Mouse (Mus musculus): ENCODE data around the gene Tesc. TPM values are rescaled to one million over a fixed set of nuclear protein-coding genes. Genes with fewer than 3 reads are reported as not detected.
A peak's percentile ranks its signal among the peaks of the same experiment; 100 is the strongest.

The Tesc gene
- polyA plus RNA-seq (2015; fragmentation: Nextera tagmentation; extraction: Ambion mirVana), result 3.3 and 4.7 TPM in 2 replicates

DNA sequence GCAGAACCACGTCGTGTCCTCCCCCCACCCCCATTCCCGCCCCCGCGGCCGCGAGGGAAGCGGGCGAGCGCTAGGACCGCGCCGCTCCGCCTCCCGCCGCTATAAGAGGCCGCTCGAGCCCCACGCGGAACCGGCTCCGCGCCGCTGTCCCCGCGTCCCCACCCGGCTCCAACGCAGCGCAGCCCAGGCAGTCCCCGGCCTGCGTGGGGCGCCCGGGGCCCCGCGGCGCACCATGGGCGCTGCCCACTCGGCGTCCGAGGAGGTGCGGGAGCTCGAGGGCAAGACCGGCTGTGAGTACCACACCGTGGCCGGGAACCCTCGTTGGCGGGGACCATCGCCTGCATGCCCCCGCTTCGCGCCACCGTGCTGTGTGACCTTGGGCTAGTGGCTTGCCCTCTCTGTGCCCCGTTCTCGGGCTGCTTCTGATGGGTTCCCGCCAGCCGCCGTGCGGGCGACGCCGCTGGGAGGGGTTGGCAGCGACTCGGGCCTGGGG lies at the start of gene Tesc:
Gene Tesc, plus strand, starts transcription at position 46 of the 493 bp plus-strand sequence.
- Histone ChIP-seq H3K4me1 (replicated peaks) (peaks cover 30% of the 10 kb centered on the region), H3K4me3 (replicated peaks) (peak within 1 kb of the TSS; percentile 64), H3K36me3 (no peaks in the 10 kb centered on the region), H3K4me2 (replicated peaks) (peak within 1 kb of the TSS; percentile 100), H3K27me3 (replicated peaks) (peaks cover 44% of the 10 kb centered on the region), H3K27ac (no peak within 1 kb of the TSS), H3K9ac (peak within 1 kb of the TSS; percentile 45), H3K9me3 (no peaks in the 10 kb centered on the region)
- WGBS, result under 1% methylated on average over 61 of the region's 63 CpGs
- no peak for ATAC-seq

- no peak for ATAC-seq
- WGBS, result 48% methylated on average over 17 of the region's 17 CpGs
These were observed 49.3 kb upstream of the Tesc start for GRCm38 (mm10) chr5:117978159-117978697.

DNA sequence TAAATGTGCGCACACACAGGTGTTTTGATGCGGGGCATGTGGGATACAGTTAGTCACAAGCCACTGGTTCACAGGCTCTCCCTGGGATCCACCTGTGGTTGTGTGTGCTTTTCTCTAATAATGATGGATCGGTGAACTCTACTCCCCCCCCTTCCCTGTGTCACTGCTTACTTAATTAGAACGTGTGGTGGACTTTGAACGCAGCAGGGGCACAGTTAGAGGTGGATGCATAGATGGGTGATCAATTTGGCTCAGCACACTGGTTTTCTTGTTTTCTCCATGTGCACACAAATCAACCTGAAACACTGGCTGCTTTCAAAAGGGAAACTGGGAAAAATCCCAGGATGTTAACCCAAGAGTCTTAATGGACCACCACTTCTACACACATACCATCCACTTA lies 48.5 kb upstream of the Tesc start:
- Histone ChIP-seq H3K36me3 (peaks cover 6% of the 10 kb centered on the region), H3K4me2 (replicated peaks) (0 out of 2 replicates have a peak overlapping the region, but pooled peaks have one; percentile 83), H3K27ac (no peak overlapping the region), H3K9ac (no peak overlapping the region), H3K4me3 (replicated peaks) (no peak overlapping the region), H3K9me3 (no peaks in the 10 kb centered on the region), H3K4me1 (replicated peaks) (peaks cover 30% of the 10 kb centered on the region), H3K27me3 (replicated peaks) (no peaks in the 10 kb centered on the region)
- WGBS, result 68% methylated on average over 5 of the region's 5 CpGs
- no peak for ATAC-seq

More at GRCm38 (mm10) chr5:117978159-117978697, 49.3 kb upstream of the Tesc start:
- peak overlapping the region; percentile 94; the same call in 1 of the 2 replicates for H3K9ac ChIP-seq
- peaks cover 30% of the 10 kb centered on the region for H3K4me1 ChIP-seq (replicated peaks)
- H3K9me3 ChIP-seq, result no peaks in the 10 kb centered on the region
- H3K4me3 ChIP-seq (replicated peaks), result peak overlapping the region; percentile 100
- no peak overlapping the region for H3K27ac ChIP-seq
- peaks cover 6% of the 10 kb centered on the region; the same call in 1 of the 2 replicates for H3K36me3 ChIP-seq
- peak overlapping the region; percentile 83 for H3K4me2 ChIP-seq (replicated peaks)
- no peaks in the 10 kb centered on the region for H3K27me3 ChIP-seq (replicated peaks)

- no peak overlapping the region for H3K27ac ChIP-seq
- no peaks in the 10 kb centered on the region for H3K9me3 ChIP-seq
- H3K4me2 ChIP-seq (replicated peaks), result no peak overlapping the region
- no peaks in the 10 kb centered on the region for H3K27me3 ChIP-seq (replicated peaks)
- H3K4me3 ChIP-seq (replicated peaks), result no peak overlapping the region
- no peak overlapping the region for H3K9ac ChIP-seq
- H3K36me3 ChIP-seq, result peaks cover 8% of the 10 kb centered on the region
- H3K4me1 ChIP-seq (replicated peaks), result peaks cover 30% of the 10 kb centered on the region
- WGBS, result 72% methylated on average over 8 of the region's 8 CpGs
- no peak for ATAC-seq
These were observed 46.6 kb upstream of the Tesc start for GRCm38 (mm10) chr5:117980921-117981320.

DNA sequence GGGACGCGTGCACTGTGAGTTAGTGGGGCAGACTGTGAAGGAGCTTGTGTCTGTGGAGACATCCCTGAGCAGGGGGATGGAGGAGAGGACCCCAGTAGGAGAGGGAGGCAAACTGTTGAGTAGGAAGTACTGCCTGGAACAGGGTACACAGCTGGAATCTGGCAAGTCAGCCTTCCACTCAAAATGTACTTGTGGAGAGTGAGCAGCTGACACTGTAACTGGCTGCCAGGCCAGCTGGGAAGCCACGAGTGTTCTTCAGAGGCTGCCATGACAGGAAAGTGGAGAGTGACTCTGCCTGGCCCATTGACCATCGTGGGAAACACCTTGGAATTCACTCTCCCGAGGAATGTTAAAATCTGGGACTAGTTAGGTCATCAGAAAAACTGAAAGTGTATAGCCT lies 45.6 kb upstream of the Tesc start:
- no peak overlapping the region for H3K9ac ChIP-seq
- 77% methylated on average over 5 of the region's 5 CpGs for WGBS
- H3K4me2 ChIP-seq (replicated peaks), result no peak overlapping the region
- ATAC-seq, result no peak
- H3K9me3 ChIP-seq, result no peaks in the 10 kb centered on the region
- H3K4me1 ChIP-seq (replicated peaks), result peaks cover 27% of the 10 kb centered on the region
- H3K36me3 ChIP-seq, result peaks cover 18% of the 10 kb centered on the region
- no peak overlapping the region for H3K4me3 ChIP-seq (replicated peaks)
- no peak overlapping the region for H3K27ac ChIP-seq
- no peaks in the 10 kb centered on the region for H3K27me3 ChIP-seq (replicated peaks)

DNA sequence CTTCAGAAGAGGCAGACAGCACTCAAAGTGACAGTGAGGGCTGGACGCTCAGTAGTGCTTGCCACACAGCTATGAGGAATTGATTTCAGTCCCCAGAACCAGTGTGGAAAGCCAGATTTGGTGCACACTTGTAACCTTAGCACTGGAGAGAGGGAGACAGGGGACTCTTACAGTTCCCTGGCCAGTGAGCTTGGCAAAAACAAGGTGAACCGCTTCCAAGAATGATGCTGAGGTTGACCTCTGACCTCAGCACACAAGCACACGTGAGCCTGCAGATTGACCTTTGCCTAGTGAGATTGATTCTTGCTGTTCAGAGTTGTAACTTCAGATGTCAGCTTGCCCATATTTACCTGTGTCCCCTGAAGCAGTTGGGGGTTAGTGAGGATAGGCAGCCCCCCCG lies 41.2 kb upstream of the Tesc start:
- H3K4me3 ChIP-seq (replicated peaks), result no peak overlapping the region
- no peaks in the 10 kb centered on the region for H3K4me1 ChIP-seq (replicated peaks)
- no peak overlapping the region for H3K27ac ChIP-seq
- WGBS, result 48% methylated on average over 4 of the region's 4 CpGs
- H3K9ac ChIP-seq, result no peak overlapping the region
- no peak for ATAC-seq
- peaks cover 41% of the 10 kb centered on the region for H3K36me3 ChIP-seq
- no peaks in the 10 kb centered on the region for H3K9me3 ChIP-seq
- H3K27me3 ChIP-seq (replicated peaks), result no peaks in the 10 kb centered on the region
- no peak overlapping the region for H3K4me2 ChIP-seq (replicated peaks)

DNA sequence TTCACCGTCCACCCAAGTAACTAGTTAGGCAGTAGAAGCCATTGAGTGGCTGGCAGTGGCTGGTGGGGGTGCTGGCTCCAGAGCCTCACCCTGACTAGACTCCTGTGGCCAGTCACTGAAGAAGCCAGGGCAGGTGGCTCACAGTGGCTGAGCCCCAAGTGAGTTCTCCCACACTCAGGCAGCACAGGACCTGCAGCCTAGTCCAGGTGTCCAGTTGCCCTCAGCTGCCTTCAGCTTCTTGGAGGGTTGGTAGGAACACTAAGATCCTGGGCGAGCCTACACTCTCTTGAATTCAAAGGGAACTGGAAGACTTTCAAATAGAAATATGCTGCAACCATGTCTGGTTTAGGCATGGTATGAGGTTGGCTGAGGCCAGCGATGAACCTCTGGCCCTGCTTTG lies 39.7 kb upstream of the Tesc start:
- Histone ChIP-seq H3K27me3 (replicated peaks) (no peaks in the 10 kb centered on the region), H3K36me3 (peaks cover 51% of the 10 kb centered on the region), H3K27ac (no peak overlapping the region), H3K9me3 (no peaks in the 10 kb centered on the region), H3K4me2 (replicated peaks) (no peak overlapping the region), H3K4me3 (replicated peaks) (no peak overlapping the region), H3K4me1 (replicated peaks) (no peaks in the 10 kb centered on the region), H3K9ac (no peak overlapping the region)
- ATAC-seq, result no peak
- 95% methylated on average over 3 of the region's 3 CpGs for WGBS

GRCm38 (mm10) chr5:117988367-117988766 lies 39.2 kb upstream of the Tesc start:
- Histone ChIP-seq H3K4me1 (replicated peaks) (no peaks in the 10 kb centered on the region), H3K9ac (no peak overlapping the region), H3K36me3 (peaks cover 51% of the 10 kb centered on the region), H3K27me3 (replicated peaks) (no peaks in the 10 kb centered on the region), H3K4me3 (replicated peaks) (no peak overlapping the region), H3K4me2 (replicated peaks) (no peak overlapping the region), H3K27ac (no peak overlapping the region), H3K9me3 (no peaks in the 10 kb centered on the region)
- ATAC-seq, result no peak
- 77% methylated on average over 9 of the region's 9 CpGs for WGBS

DNA sequence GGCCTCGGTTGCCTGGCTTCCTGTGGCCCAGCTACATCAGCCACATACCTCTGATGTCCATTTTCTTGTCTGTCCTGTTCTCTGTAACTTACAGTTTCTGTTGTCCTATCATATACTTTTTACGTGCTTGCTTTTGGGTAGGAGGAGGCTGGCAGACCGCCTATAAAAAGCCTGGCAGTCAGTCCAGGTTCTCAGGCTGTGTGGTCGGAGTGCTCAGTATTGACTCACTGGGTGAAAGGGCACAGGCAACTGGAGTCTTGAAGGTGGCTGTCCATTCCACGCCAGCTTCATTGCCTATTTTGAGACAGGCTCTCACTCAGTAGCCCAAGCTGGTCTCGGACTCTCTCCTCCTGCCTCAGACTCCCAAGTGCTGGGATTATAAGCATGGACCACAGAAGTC lies 37.8 kb upstream of the Tesc start:
- H3K9me3 ChIP-seq, result no peaks in the 10 kb centered on the region
- no peaks in the 10 kb centered on the region for H3K27me3 ChIP-seq (replicated peaks)
- peaks cover 58% of the 10 kb centered on the region for H3K36me3 ChIP-seq
- H3K4me3 ChIP-seq (replicated peaks), result no peak overlapping the region
- no peak overlapping the region for H3K27ac ChIP-seq
- no peak overlapping the region for H3K9ac ChIP-seq
- no peak overlapping the region for H3K4me2 ChIP-seq (replicated peaks)
- H3K4me1 ChIP-seq (replicated peaks), result no peaks in the 10 kb centered on the region
- ATAC-seq, result no peak
- 89% methylated on average over 6 of the region's 6 CpGs for WGBS

- WGBS, result 88% methylated on average over 3 of the region's 3 CpGs
- Histone ChIP-seq H3K27ac (no peak overlapping the region), H3K36me3 (peaks cover 61% of the 10 kb centered on the region), H3K4me2 (replicated peaks) (no peak overlapping the region), H3K4me3 (replicated peaks) (no peak overlapping the region), H3K4me1 (replicated peaks) (no peaks in the 10 kb centered on the region), H3K9me3 (no peaks in the 10 kb centered on the region), H3K27me3 (replicated peaks) (no peaks in the 10 kb centered on the region), H3K9ac (no peak overlapping the region)
- ATAC-seq, result no peak
These were observed 36.6 kb upstream of the Tesc start for GRCm38 (mm10) chr5:117990957-117991356.

DNA sequence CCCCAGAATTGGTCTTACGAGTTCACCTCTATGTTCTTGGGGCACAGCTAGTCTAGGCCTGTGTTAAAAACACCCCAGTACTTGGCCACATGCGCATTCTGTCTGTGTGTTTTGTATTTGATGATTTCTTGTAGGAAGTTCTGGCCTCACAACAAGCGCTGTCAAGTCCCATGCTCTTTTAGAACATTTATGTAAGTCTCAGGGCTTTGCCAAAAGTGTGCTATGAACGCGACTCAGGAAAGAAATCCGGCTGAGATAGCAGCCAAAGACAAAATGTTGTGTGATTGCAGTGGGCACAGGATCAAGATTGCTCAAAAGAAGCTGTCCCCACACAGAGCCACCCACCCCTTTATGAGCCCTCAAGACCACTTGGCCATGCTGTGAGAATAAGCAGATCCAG lies 34.0 kb upstream of the Tesc start:
- no peak for ATAC-seq
- H3K9ac ChIP-seq, result no peak overlapping the region
- H3K27ac ChIP-seq, result no peak overlapping the region
- no peaks in the 10 kb centered on the region for H3K27me3 ChIP-seq (replicated peaks)
- peaks cover 59% of the 10 kb centered on the region for H3K36me3 ChIP-seq
- H3K4me1 ChIP-seq (replicated peaks), result peaks cover 14% of the 10 kb centered on the region
- H3K4me2 ChIP-seq (replicated peaks), result no peak overlapping the region
- H3K9me3 ChIP-seq, result no peaks in the 10 kb centered on the region
- no peak overlapping the region for H3K4me3 ChIP-seq (replicated peaks)
- WGBS, result 89% methylated on average over 6 of the region's 6 CpGs

DNA sequence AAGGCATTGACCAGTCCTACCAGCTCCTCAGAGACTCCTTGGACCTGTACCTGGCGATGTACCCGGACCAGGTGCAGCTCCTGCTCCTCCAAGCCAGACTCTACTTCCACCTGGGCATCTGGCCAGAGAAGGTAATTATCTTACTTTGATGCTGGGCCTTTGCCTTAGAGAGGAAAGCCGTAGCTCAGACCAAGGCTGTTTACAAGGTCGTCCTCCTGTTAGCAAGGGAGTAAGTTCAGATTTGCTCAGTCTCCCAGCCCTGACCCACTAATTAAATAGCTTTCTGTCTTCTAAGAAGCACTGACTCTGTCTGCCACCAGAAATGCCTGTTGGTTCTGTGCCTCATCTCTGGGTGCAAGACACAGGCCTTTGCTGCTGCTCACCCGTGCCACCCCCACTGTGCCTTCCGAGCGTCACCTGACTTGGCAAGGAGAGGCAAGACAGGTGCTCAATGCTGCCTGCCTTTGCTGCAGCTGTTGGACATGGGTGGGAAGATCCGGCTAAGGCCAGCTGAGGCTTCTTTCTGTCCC lies 32.1 kb upstream of the Tesc start:
- Histone ChIP-seq H3K4me3 (replicated peaks) (no peak overlapping the region), H3K9me3 (no peaks in the 10 kb centered on the region), H3K9ac (no peak overlapping the region), H3K27me3 (replicated peaks) (no peaks in the 10 kb centered on the region), H3K27ac (no peak overlapping the region), H3K4me1 (replicated peaks) (peaks cover 14% of the 10 kb centered on the region), H3K4me2 (replicated peaks) (no peak overlapping the region), H3K36me3 (peaks cover 53% of the 10 kb centered on the region)
- ATAC-seq, result no peak
- WGBS, result 83% methylated on average over 8 of the region's 8 CpGs

- Histone ChIP-seq H3K27ac (no peak overlapping the region), H3K4me1 (replicated peaks) (peaks cover 14% of the 10 kb centered on the region), H3K27me3 (replicated peaks) (no peaks in the 10 kb centered on the region), H3K36me3 (peaks cover 53% of the 10 kb centered on the region), H3K4me3 (replicated peaks) (no peak overlapping the region), H3K9me3 (no peaks in the 10 kb centered on the region), H3K9ac (no peak overlapping the region), H3K4me2 (replicated peaks) (no peak overlapping the region)
- 84% methylated on average over 6 of the region's 6 CpGs for WGBS
- no peak for ATAC-seq
These were observed 31.6 kb upstream of the Tesc start for GRCm38 (mm10) chr5:117995911-117996310.

All from intestine, embryonic 15.5 days (tissue).